Mouse (Mus musculus): ENCODE measurements around the gene Tph2. TPM values are rescaled to one million over a fixed set of nuclear protein-coding genes. Genes with fewer than 3 reads are reported as not detected.
"Not testable (repeated sequence)": the region's sequence is repeated elsewhere in the genome, so short reads cannot be mapped to it uniquely, and the experiment has no call there.

The Tph2 gene
- total and polyA plus RNA-seq, 3 experiments, result not detected

GRCm38 (mm10) chr10:115178019-115178418, 6.8 kb downstream of the Tph2 start:
- H3K4me1 ChIP-seq (ENCODE audit: control insufficient read depth, insufficient read depth, low read length); H3K27me3 ChIP-seq (ENCODE audit: control insufficient read depth, insufficient read depth, low read length); H3K79me2 ChIP-seq (replicated peaks; ENCODE audit: control insufficient read depth, insufficient read depth, low read length); intact Hi-C loops (cut with DNase I); DNase-seq; H3K4me3 ChIP-seq; H3K27ac ChIP-seq; H3K9ac ChIP-seq (ENCODE audit: low read depth, low read length); H3K36me3 ChIP-seq (ENCODE audit: control insufficient read depth, insufficient read depth, low read length): not testable (repeated sequence)
- WGBS, result 48% methylated on average over 6 of the region's 6 CpGs
- TF ChIP-seq CTCF (IDR thresholded peaks at IDR 0.05), result peak; percentile 15; the same call in 1 of the 2 replicates

GRCm38 (mm10) chr10:115175591-115175991, 9.2 kb downstream of the Tph2 start:
- 53% methylated on average over 12 of the region's 12 CpGs for WGBS
- no peak overlapping the region for H3K27ac ChIP-seq
- intact Hi-C loops (cut with DNase I), result no loop called here
- no peaks in the 10 kb centered on the region for H3K36me3 ChIP-seq (ENCODE audit: control insufficient read depth, insufficient read depth, low read length)
- no peak for DNase-seq
- H3K4me3 ChIP-seq, result no peak overlapping the region
- no peaks in the 10 kb centered on the region for H3K4me1 ChIP-seq (ENCODE audit: control insufficient read depth, insufficient read depth, low read length)
- no peak overlapping the region for H3K9ac ChIP-seq (ENCODE audit: low read depth, low read length)
- H3K27me3 ChIP-seq (ENCODE audit: control insufficient read depth, insufficient read depth, low read length), result no peaks in the 10 kb centered on the region
- no peaks in the 10 kb centered on the region for H3K79me2 ChIP-seq (replicated peaks; ENCODE audit: control insufficient read depth, insufficient read depth, low read length)
- TF ChIP-seq CTCF (IDR thresholded peaks at IDR 0.05) (no peak), EP300 (IDR thresholded peaks at IDR 0.05; ENCODE audit: insufficient read depth, low read depth, low read length) (no peak), POLR2A (IDR thresholded peaks at IDR 0.05; ENCODE audit: insufficient read depth, low read depth, low read length) (no peak)

GRCm38 (mm10) chr10:115173336-115173735, 11.5 kb downstream of the Tph2 start:
- TF ChIP-seq CTCF (IDR thresholded peaks at IDR 0.05), result no peak
- no peak for TF ChIP-seq POLR2A (IDR thresholded peaks at IDR 0.05; ENCODE audit: insufficient read depth, low read depth, low read length)
- TF ChIP-seq EP300 (IDR thresholded peaks at IDR 0.05; ENCODE audit: insufficient read depth, low read depth, low read length), result no peak
- Histone ChIP-seq H3K9ac (ENCODE audit: low read depth, low read length) (no peak overlapping the region), H3K79me2 (replicated peaks; ENCODE audit: control insufficient read depth, insufficient read depth, low read length) (no peaks in the 10 kb centered on the region), H3K4me1 (ENCODE audit: control insufficient read depth, insufficient read depth, low read length) (no peaks in the 10 kb centered on the region), H3K36me3 (ENCODE audit: control insufficient read depth, insufficient read depth, low read length) (no peaks in the 10 kb centered on the region), H3K27me3 (ENCODE audit: control insufficient read depth, insufficient read depth, low read length) (no peaks in the 10 kb centered on the region), H3K27ac (no peak overlapping the region), H3K4me3 (no peak overlapping the region)
- intact Hi-C loops (cut with DNase I), result no loop called here
- no peak for DNase-seq
- 54% methylated on average over 10 of the region's 10 CpGs for WGBS

- H3K36me3 ChIP-seq (ENCODE audit: control insufficient read depth, insufficient read depth, low read length), result no peaks in the 10 kb centered on the region
- intact Hi-C loops (cut with DNase I), result no loop called here
- no peak overlapping the region for H3K9ac ChIP-seq (ENCODE audit: low read depth, low read length)
- no peak overlapping the region for H3K27ac ChIP-seq
- peak in 1 of 2 experiments; percentile 11 for DNase-seq
- H3K4me3 ChIP-seq, result no peak overlapping the region
- no peak for TF ChIP-seq POLR2A (IDR thresholded peaks at IDR 0.05; ENCODE audit: insufficient read depth, low read depth, low read length)
- WGBS, result 29% methylated on average over 8 of the region's 8 CpGs
- no peaks in the 10 kb centered on the region for H3K27me3 ChIP-seq (ENCODE audit: control insufficient read depth, insufficient read depth, low read length)
- H3K79me2 ChIP-seq (replicated peaks; ENCODE audit: control insufficient read depth, insufficient read depth, low read length), result no peaks in the 10 kb centered on the region
- no peaks in the 10 kb centered on the region for H3K4me1 ChIP-seq (ENCODE audit: control insufficient read depth, insufficient read depth, low read length)
Measured at GRCm38 (mm10) chr10:115171351-115171818, 13.4 kb downstream of the Tph2 start.

GRCm38 (mm10) chr10:115170496-115171350, 14.1 kb downstream of the Tph2 start:
- H3K79me2 ChIP-seq (replicated peaks; ENCODE audit: control insufficient read depth, insufficient read depth, low read length), result no peaks in the 10 kb centered on the region
- no peak for DNase-seq
- WGBS, result 64% methylated on average over 7 of the region's 7 CpGs
- H3K27me3 ChIP-seq (ENCODE audit: control insufficient read depth, insufficient read depth, low read length), result no peaks in the 10 kb centered on the region
- intact Hi-C loops (cut with DNase I), result no loop called here
- H3K27ac ChIP-seq, result no peak overlapping the region
- no peaks in the 10 kb centered on the region for H3K4me1 ChIP-seq (ENCODE audit: control insufficient read depth, insufficient read depth, low read length)
- H3K36me3 ChIP-seq (ENCODE audit: control insufficient read depth, insufficient read depth, low read length), result no peaks in the 10 kb centered on the region
- TF ChIP-seq CTCF (IDR thresholded peaks at IDR 0.05), result no peak
- no peak for TF ChIP-seq EP300 (IDR thresholded peaks at IDR 0.05; ENCODE audit: insufficient read depth, low read depth, low read length)
- no peak for TF ChIP-seq POLR2A (IDR thresholded peaks at IDR 0.05; ENCODE audit: insufficient read depth, low read depth, low read length)
- no peak overlapping the region for H3K9ac ChIP-seq (ENCODE audit: low read depth, low read length)
- H3K4me3 ChIP-seq, result no peak overlapping the region

GRCm38 (mm10) chr10:115169410-115169809, 15.4 kb downstream of the Tph2 start:
- no peaks in the 10 kb centered on the region for H3K36me3 ChIP-seq (ENCODE audit: control insufficient read depth, insufficient read depth, low read length)
- no peak for TF ChIP-seq CTCF (IDR thresholded peaks at IDR 0.05)
- 41% methylated on average over 9 of the region's 9 CpGs for WGBS
- H3K27me3 ChIP-seq (ENCODE audit: control insufficient read depth, insufficient read depth, low read length), result no peaks in the 10 kb centered on the region
- H3K4me1 ChIP-seq (ENCODE audit: control insufficient read depth, insufficient read depth, low read length), result no peaks in the 10 kb centered on the region
- H3K4me3 ChIP-seq, result no peak overlapping the region
- H3K27ac ChIP-seq, result no peak overlapping the region
- intact Hi-C loops (cut with DNase I), result no loop called here
- no peak for DNase-seq
- H3K9ac ChIP-seq (ENCODE audit: low read depth, low read length), result no peak overlapping the region
- no peaks in the 10 kb centered on the region for H3K79me2 ChIP-seq (replicated peaks; ENCODE audit: control insufficient read depth, insufficient read depth, low read length)

Measured in heart, adult 2 months (tissue).